Mouse (Mus musculus) thymus, adult 2 months (tissue): ENCODE data around the gene Map3k20.

Source experiments
- CTCF ChIP-seq: fragments of 200-500 bp; IDR thresholded peaks from 2 replicates; pipeline ENCODE4 v1.5.1; 2012; ENCODE audit warnings: mild to moderate bottlenecking, control low read depth, low read length, moderate library complexity, borderline replicate concordance; ENCODE audit not compliant: control insufficient read depth, poor library complexity, insufficient read depth; ENCODE audit errors: extremely low read depth
- POLR2A ChIP-seq: fragments of 200-500 bp; IDR thresholded peaks from 2 replicates; pipeline ENCODE4 v1.6.1; 2012; ENCODE audit warnings: mild to moderate bottlenecking, low read length, control low read depth, moderate library complexity; ENCODE audit not compliant: control insufficient read depth, poor library complexity, insufficient read depth; ENCODE audit errors: extremely low read depth

DNA sequence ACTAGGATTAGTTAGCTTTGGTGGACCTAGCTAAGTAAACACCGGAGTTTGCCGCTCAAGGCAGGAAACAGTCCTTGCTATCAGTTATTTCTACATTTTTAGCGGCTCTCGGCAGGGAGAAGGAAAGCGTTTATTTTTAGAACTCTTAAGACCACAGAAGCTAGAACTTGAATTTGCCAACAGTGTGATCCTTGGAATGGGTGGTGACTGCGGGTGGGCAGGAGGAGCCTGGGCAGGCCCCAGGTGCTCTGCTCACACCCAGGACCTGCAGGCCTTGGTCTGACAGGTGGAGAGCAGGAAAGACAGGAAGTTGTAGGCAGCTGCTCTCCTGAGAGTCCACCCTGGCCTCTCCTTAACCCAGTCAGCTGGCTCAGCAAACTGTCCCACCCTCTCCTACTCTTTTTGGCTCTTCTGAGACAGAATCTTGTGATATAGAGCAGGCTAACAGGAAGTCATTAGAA is 83.7 kb downstream of the Map3k20 start:
- no peak for TF ChIP-seq CTCF
- TF ChIP-seq POLR2A, result no peak
